Comparison of ENCODE assay signal across 12 mouse cellular contexts in genomic region chr6:30139329-30140045, GRCm38 (mm10).
"Had no signal": no experiment of that assay in that cellular context is flagged by ENCODE, and none has a peak within 500 bp of the region (broad histone marks: within the 10 kb centered on the region; RNA-seq: fewer than 3 reads in every experiment).

No protein-coding gene starts in this region.

- H3K9me3 ChIP-seq: limb, embryonic 13.5 days; lung, embryonic 15.5 days; midbrain, embryonic 12.5 days had no signal

- H3K4me2 ChIP-seq: limb, embryonic 13.5 days; lung, embryonic 15.5 days; midbrain, embryonic 12.5 days had no signal

- H3K4me1 ChIP-seq: limb, embryonic 13.5 days; lung, embryonic 15.5 days; midbrain, embryonic 12.5 days had no signal

- H3K27ac ChIP-seq: kidney, postnatal 0 days; limb, embryonic 13.5 days; lung, embryonic 15.5 days; midbrain, embryonic 12.5 days had no signal

- H3K27me3 ChIP-seq: limb, embryonic 13.5 days; lung, embryonic 15.5 days; midbrain, embryonic 12.5 days had no signal

- DNase-seq: kidney, adult 8-10 months; kidney, postnatal 36 days; left cerebral cortex, postnatal 4 days; lung, postnatal 36 days; right cerebral cortex, adult 18-20 months; right cerebral cortex, postnatal 25 days; thymus, postnatal 36 days had no signal

- H3K4me3 ChIP-seq: limb, embryonic 13.5 days; lung, embryonic 15.5 days; midbrain, embryonic 12.5 days had no signal

- H3K9ac ChIP-seq: limb, embryonic 13.5 days; lung, embryonic 15.5 days; midbrain, embryonic 12.5 days had no signal

- ATAC-seq: intestine, embryonic 16.5 days had no signal
